Mouse (Mus musculus) CH12.LX (cell line): ENCODE data around the gene Eps8l3.

Experiments used
- CHD1 ChIP-seq: IDR thresholded peaks from 2 replicates; pipeline ENCODE4 v1.6.1; 2012; ENCODE audit warnings: low read depth, low read length, improper control_type of control experiment, inconsistent platforms
- CTCF ChIP-seq, 2 experiments: IDR thresholded peaks in 1 of 2; conservative IDR thresholded peaks in 1 of 2; 2 replicates each; pipeline ENCODE4 v1.5.1; 2011 to 2012; ENCODE audit warnings: low read depth in 2 of 2, low read length in 2 of 2, improper control_type of control experiment in 1 of 2, inconsistent platforms in 1 of 2, mild to moderate bottlenecking in 1 of 2, moderate library complexity in 1 of 2
- EP300 ChIP-seq: IDR thresholded peaks from 2 replicates; pipeline ENCODE4 v1.6.1; 2011; ENCODE audit warnings: low read length, improper control_type of control experiment
- MAZ ChIP-seq: IDR thresholded peaks from 2 replicates; pipeline ENCODE4 v1.6.1; 2012; ENCODE audit warnings: low read depth, mild to moderate bottlenecking, inconsistent platforms, low read length, improper control_type of control experiment, moderate library complexity
- NELFE ChIP-seq: IDR thresholded peaks from 2 replicates; pipeline ENCODE4 v1.6.1; 2011; ENCODE audit warnings: low read depth, low read length, improper control_type of control experiment
- POLR2A ChIP-seq: IDR thresholded peaks from 2 replicates; pipeline ENCODE4 v1.6.1; 2011; ENCODE audit warnings: low read depth, mild to moderate bottlenecking, improper control_type of control experiment, low read length
- ZKSCAN1 ChIP-seq: IDR thresholded peaks from 2 replicates; pipeline ENCODE4 v1.6.1; 2012; ENCODE audit warnings: low read depth, inconsistent platforms, low read length, improper control_type of control experiment, borderline replicate concordance

DNA sequence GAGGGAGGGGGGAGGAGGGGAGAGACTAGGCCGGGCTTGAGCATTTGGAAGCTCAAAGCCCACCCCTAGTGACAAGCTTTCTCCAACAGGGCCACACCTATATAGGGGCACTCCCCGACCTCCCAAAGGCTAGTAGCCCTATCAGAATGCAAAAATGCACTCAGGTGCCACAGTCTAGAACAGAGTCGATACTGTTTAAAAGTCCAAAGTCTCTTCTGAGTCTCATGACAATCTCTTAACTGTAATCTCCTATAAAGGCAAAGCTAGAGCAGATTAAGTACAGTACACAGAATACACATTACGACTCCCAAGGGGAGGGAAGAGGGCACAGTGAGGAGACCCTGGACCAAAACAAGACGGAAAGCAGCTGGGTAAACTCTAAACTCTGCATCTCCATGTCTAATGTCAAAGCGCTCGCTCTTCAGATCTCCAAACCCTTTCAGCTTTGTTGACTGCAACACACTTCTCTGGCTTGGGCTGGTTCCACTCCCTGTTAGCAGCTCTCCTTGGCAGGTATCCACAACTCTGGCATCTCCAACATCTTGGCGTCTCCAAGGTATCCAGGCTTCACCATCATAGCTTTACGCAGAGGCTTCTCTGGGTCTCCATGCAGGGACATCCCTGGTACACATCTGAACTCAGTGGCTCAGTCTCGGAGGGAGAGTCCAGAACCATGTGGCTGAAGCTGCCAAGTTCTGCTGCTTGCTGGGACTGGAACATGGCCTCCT lies 11.5 kb upstream of the Eps8l3 start:
- TF ChIP-seq EP300 (no peak), NELFE (no peak), CTCF (conservative IDR thresholded peaks at IDR 0.05 in 1 of 2, IDR thresholded peaks at IDR 0.05 in 1 of 2; ENCODE audit: low read depth in 2 of 2, low read length in 2 of 2) (no peak), ZKSCAN1 (no peak), MAZ (no peak), POLR2A (no peak), CHD1 (no peak)
